Comparison of ENCODE assay signal across 29 mouse cellular contexts in the genomic region with DNA sequence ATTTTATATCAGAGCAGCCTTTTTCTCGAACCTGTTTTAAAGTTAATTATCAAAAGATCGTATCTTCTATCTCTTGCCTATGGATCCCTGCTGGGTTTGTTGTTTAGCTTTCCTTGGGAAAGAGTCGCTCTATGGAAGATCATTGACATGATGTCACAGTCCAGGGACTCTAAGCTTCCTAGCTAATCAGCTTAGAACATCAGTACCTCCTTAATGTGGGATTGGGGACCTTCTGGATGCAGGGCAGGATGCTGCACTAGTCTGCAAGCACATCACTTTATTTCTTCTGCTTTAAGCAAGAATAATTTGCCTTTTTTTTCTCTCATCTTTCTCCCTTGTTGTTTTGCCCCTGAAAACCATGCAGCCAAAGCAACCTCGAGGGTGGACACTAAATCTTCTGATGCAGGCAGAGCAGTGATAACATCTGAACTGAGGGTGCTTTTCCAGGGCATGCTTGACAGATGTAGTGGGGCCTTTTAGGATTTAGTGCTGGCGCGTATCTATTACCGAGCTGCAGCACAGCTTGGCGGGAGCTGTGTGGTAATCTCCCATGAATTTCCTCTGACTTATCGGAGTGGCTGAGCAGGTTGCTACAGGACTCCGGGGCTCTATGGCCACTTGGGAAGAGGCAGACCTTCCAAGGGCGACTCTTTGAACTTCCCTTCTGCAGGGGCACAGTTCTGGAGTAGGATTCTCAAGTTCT.
DNase-seq lines count a peak whose midpoint lies in the region; ATAC-seq and TF ChIP-seq lines count a peak whose summit lies in the region.
"Had no signal": no experiment of that assay in that cellular context is flagged by ENCODE, and none has a peak within 500 bp of the region (broad histone marks: within the 10 kb centered on the region; RNA-seq: fewer than 3 reads in every experiment).

No protein-coding gene starts in this region.

- no peak for DNase-seq in hindbrain, embryonic 10.5 days (ENCODE audit: low spot score)
- peak; percentile 16 for DNase-seq in kidney, postnatal 0 days (ENCODE audit: low spot score)
- no peak for DNase-seq in kidney, adult 9 months
- no peak for DNase-seq in neural tube, embryonic 10.5 days (ENCODE audit: extremely low spot score, low spot score)
- no peak for DNase-seq in gastrocnemius, postnatal 4 days (ENCODE audit: low spot score in 2 of 2)
- DNase-seq: cerebellum, adult 2 months; cerebellum, postnatal 14 days; gastrocnemius, postnatal 25 days; heart, adult 18-20 months; heart, postnatal 36 days; layer of hippocampus, postnatal 36 days; lung, embryonic 14.5 days; lung, postnatal 14 days; right cerebral cortex, postnatal 4 days; thymus, adult 2 months; thymus, postnatal 36 days had no signal

- H3K9ac ChIP-seq in hindbrain, embryonic 13.5 days = no peak overlapping the region
- no peak overlapping the region for H3K9ac ChIP-seq in kidney, postnatal 0 days (ENCODE audit: low read depth, low read length)
- H3K9ac ChIP-seq in neural tube, embryonic 13.5 days = no peak overlapping the region
- no peak overlapping the region for H3K9ac ChIP-seq in neural tube, embryonic 15.5 days (replicated peaks)
- H3K9ac ChIP-seq: embryonic facial prominence, embryonic 13.5 days; forebrain, embryonic 15.5 days; hindbrain, embryonic 14.5 days; liver, embryonic 15.5 days; lung, embryonic 14.5 days; midbrain, embryonic 12.5 days; neural tube, embryonic 12.5 days had no signal

- H3K4me2 ChIP-seq in hindbrain, embryonic 13.5 days = no peak overlapping the region
- no peak overlapping the region for H3K4me2 ChIP-seq in kidney, postnatal 0 days (ENCODE audit: low read length)
- no peak overlapping the region for H3K4me2 ChIP-seq in neural tube, embryonic 13.5 days
- H3K4me2 ChIP-seq in neural tube, embryonic 15.5 days = no peak overlapping the region
- H3K4me2 ChIP-seq: embryonic facial prominence, embryonic 13.5 days; forebrain, embryonic 15.5 days; heart, embryonic 11.5 days; hindbrain, embryonic 14.5 days; liver, embryonic 15.5 days; lung, embryonic 14.5 days; midbrain, embryonic 12.5 days; neural tube, embryonic 12.5 days had no signal

- peak overlapping the region; percentile 14; the same call in 1 of the 2 replicates for H3K27ac ChIP-seq in hindbrain, embryonic 13.5 days
- H3K27ac ChIP-seq in hindbrain, embryonic 10.5 days = no peak overlapping the region
- no peak overlapping the region for H3K27ac ChIP-seq in kidney, postnatal 0 days
- peak overlapping the region; percentile 10; the same call in 1 of the 2 replicates for H3K27ac ChIP-seq in neural tube, embryonic 13.5 days (replicated peaks)
- H3K27ac ChIP-seq in neural tube, embryonic 15.5 days (replicated peaks) = peak overlapping the region; percentile 54; the same call in 1 of the 2 replicates
- H3K27ac ChIP-seq: embryonic facial prominence, embryonic 13.5 days; forebrain, embryonic 10.5 days; forebrain, embryonic 15.5 days; hindbrain, embryonic 14.5 days; liver, embryonic 15.5 days; midbrain, embryonic 12.5 days; neural tube, embryonic 12.5 days; stomach, postnatal 0 days had no signal

- no peaks in the 10 kb centered on the region for H3K27me3 ChIP-seq in hindbrain, embryonic 13.5 days
- no peaks in the 10 kb centered on the region for H3K27me3 ChIP-seq in hindbrain, embryonic 10.5 days (ENCODE audit: insufficient read depth, poor library complexity, severe bottlenecking)
- H3K27me3 ChIP-seq in kidney, postnatal 0 days (ENCODE audit: insufficient read depth, low read length) = no peaks in the 10 kb centered on the region; the same call in 1 of the 2 replicates
- no peaks in the 10 kb centered on the region for H3K27me3 ChIP-seq in neural tube, embryonic 13.5 days
- no peaks in the 10 kb centered on the region for H3K27me3 ChIP-seq in neural tube, embryonic 15.5 days (replicated peaks)
- H3K27me3 ChIP-seq: embryonic facial prominence, embryonic 13.5 days; forebrain, embryonic 15.5 days; liver, embryonic 15.5 days; midbrain, embryonic 12.5 days; neural tube, embryonic 12.5 days had no signal

- H3K4me1 ChIP-seq in hindbrain, embryonic 13.5 days (replicated peaks) = 0 out of 2 replicates have a peak, but pooled peaks cover 8% of the 10 kb centered on the region
- H3K4me1 ChIP-seq in hindbrain, embryonic 10.5 days (replicated peaks) = no peaks in the 10 kb centered on the region
- no peaks in the 10 kb centered on the region for H3K4me1 ChIP-seq in kidney, postnatal 0 days (replicated peaks; ENCODE audit: insufficient read depth, low read length)
- H3K4me1 ChIP-seq in neural tube, embryonic 13.5 days (replicated peaks) = peaks cover 9% of the 10 kb centered on the region; the same call in 1 of the 2 replicates
- peaks cover 12% of the 10 kb centered on the region for H3K4me1 ChIP-seq in neural tube, embryonic 15.5 days
- H3K4me1 ChIP-seq: forebrain, embryonic 15.5 days; liver, embryonic 15.5 days had no signal

- 59% methylated on average over 11 of the region's 11 CpGs for WGBS in hindbrain, embryonic 13.5 days
- 71% methylated on average over 11 of the region's 11 CpGs for WGBS in hindbrain, embryonic 10.5 days
- WGBS in kidney, postnatal 0 days = 20% methylated on average over 11 of the region's 11 CpGs
- 43% methylated on average over 11 of the region's 11 CpGs for WGBS in neural tube, embryonic 13.5 days
- 31% methylated on average over 11 of the region's 11 CpGs for WGBS in neural tube, embryonic 15.5 days

- no peak for ATAC-seq in hindbrain, embryonic 13.5 days (ENCODE audit: low FRiP score)
- no peak for ATAC-seq in kidney, postnatal 0 days (replicated peaks; ENCODE audit: low FRiP score, low read depth)
- peak; percentile 69; the same call in 1 of the 2 replicates for ATAC-seq in neural tube, embryonic 13.5 days (ENCODE audit: low read depth)
- ATAC-seq in neural tube, embryonic 15.5 days (ENCODE audit: low FRiP score) = peak; percentile 77; the same call in 1 of the 2 replicates
- ATAC-seq: CD4-positive, CD25-positive, alpha-beta regulatory T cell, adult 4 months; forebrain, embryonic 15.5 days had no signal

- TF ChIP-seq CTCF in kidney, postnatal 0 days (IDR thresholded peaks at IDR 0.05; ENCODE audit: low read depth) = no peak

- H3K9me3 ChIP-seq in hindbrain, embryonic 13.5 days = no peaks in the 10 kb centered on the region
- H3K9me3 ChIP-seq in hindbrain, embryonic 10.5 days = no peaks in the 10 kb centered on the region
- no peaks in the 10 kb centered on the region for H3K9me3 ChIP-seq in kidney, postnatal 0 days (replicated peaks; ENCODE audit: low read length)
- H3K9me3 ChIP-seq in neural tube, embryonic 13.5 days = no peaks in the 10 kb centered on the region
- no peaks in the 10 kb centered on the region for H3K9me3 ChIP-seq in neural tube, embryonic 15.5 days (replicated peaks)
- H3K9me3 ChIP-seq: embryonic facial prominence, embryonic 13.5 days; forebrain, embryonic 10.5 days; forebrain, embryonic 15.5 days; liver, embryonic 15.5 days; midbrain, embryonic 12.5 days; neural tube, embryonic 12.5 days had no signal

- no peaks in the 10 kb centered on the region for H3K36me3 ChIP-seq in hindbrain, embryonic 13.5 days
- no peaks in the 10 kb centered on the region for H3K36me3 ChIP-seq in hindbrain, embryonic 10.5 days
- no peaks in the 10 kb centered on the region for H3K36me3 ChIP-seq in kidney, postnatal 0 days (ENCODE audit: insufficient read depth, low read length)
- no peaks in the 10 kb centered on the region for H3K36me3 ChIP-seq in neural tube, embryonic 13.5 days
- H3K36me3 ChIP-seq in neural tube, embryonic 15.5 days = no peaks in the 10 kb centered on the region
- H3K36me3 ChIP-seq: embryonic facial prominence, embryonic 13.5 days; forebrain, embryonic 10.5 days; forebrain, embryonic 15.5 days; liver, embryonic 15.5 days; midbrain, embryonic 12.5 days; neural tube, embryonic 12.5 days had no signal

- H3K4me3 ChIP-seq in hindbrain, embryonic 13.5 days = no peak overlapping the region
- no peak overlapping the region for H3K4me3 ChIP-seq in hindbrain, embryonic 10.5 days
- no peak overlapping the region for H3K4me3 ChIP-seq in kidney, postnatal 0 days (replicated peaks; ENCODE audit: low read depth, low read length)
- no peak overlapping the region for H3K4me3 ChIP-seq in neural tube, embryonic 13.5 days
- no peak overlapping the region for H3K4me3 ChIP-seq in neural tube, embryonic 15.5 days (replicated peaks)
- H3K4me3 ChIP-seq: embryonic facial prominence, embryonic 13.5 days; forebrain, embryonic 10.5 days; forebrain, embryonic 15.5 days; liver, embryonic 15.5 days; midbrain, embryonic 12.5 days; neural tube, embryonic 12.5 days had no signal

Comparison
In these comparisons a context has a peak if more than half of its experiments do, and no peak if none do; other contexts are left out.
1. H3K27ac ChIP-seq: peak in hindbrain, embryonic 13.5 days (single experiment), neural tube, embryonic 13.5 days (single experiment) and neural tube, embryonic 15.5 days (single experiment); none in hindbrain, embryonic 10.5 days (single experiment) and kidney, postnatal 0 days (single experiment).
2. ATAC-seq: peak in neural tube, embryonic 13.5 days (single experiment) and neural tube, embryonic 15.5 days (single experiment); none in hindbrain, embryonic 13.5 days (single experiment) and kidney, postnatal 0 days (single experiment).